Mouse (Mus musculus) megakaryocyte, embryonic 14.5 days (primary cell): ENCODE results near the gene Nxn.

Experiments
- FLI1 ChIP-seq: IDR thresholded peaks from 2 replicates; pipeline ENCODE4 v1.6.1; 2012; ENCODE audit warnings: low read length, inconsistent platforms, mixed read lengths
- GATA1 ChIP-seq: IDR thresholded peaks from 3 replicates; pipeline ENCODE4 v1.6.1; 2012; ENCODE audit warnings: mixed read lengths, low read length, inconsistent platforms, borderline replicate concordance

GRCm38 (mm10) chr11:76256129-76256528, 142.8 kb downstream of the Nxn start:
- TF ChIP-seq FLI1, result no peak
- TF ChIP-seq GATA1, result no peak
